Mouse (Mus musculus): ENCODE data around the gene Lrrc8c.

DNA sequence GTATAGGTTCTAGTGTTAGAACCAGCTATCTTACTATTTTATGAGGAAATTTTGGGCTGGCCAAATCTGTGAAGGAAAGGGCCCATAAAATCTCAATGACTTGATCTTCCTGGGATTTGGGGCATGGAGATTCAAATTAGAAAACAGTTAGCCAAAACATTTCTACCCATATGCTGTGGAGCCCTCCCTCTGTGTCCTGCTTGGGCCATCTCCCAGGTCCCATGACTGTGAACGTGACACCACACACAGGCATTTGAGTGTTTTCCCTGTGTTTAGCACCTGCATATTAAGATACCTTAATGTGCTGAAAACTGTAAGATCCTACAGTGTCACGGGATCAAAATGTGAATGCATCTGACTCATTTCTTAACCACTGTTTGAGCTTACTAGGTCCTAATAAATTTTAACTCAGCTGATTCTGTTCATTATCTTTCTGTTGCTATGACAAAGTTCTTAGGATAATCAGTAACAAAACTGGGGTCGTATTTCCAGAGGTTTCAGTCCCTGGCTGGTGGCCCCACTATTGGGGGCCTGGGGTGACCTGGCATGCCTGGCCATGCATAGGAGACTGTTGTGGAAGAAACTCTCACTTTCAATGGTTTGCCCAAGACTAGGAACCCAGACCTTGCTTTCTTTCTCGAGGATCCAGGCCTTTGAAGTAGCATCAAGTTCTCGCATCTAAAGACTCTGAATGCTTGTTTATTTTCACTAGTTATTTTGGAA lies 46.0 kb upstream of the Lrrc8c start:
- TF ChIP-seq CTCF (IDR thresholded peaks at IDR 0.05; ENCODE audit: control insufficient read depth, insufficient read depth, insufficient read length) = no peak
- TF ChIP-seq MYOG (IDR thresholded peaks at IDR 0.05; ENCODE audit: control insufficient read depth, extremely low read depth, insufficient read length) = no peak
